ENCODE assay signal across 13 mouse cellular contexts in the genomic region with DNA sequence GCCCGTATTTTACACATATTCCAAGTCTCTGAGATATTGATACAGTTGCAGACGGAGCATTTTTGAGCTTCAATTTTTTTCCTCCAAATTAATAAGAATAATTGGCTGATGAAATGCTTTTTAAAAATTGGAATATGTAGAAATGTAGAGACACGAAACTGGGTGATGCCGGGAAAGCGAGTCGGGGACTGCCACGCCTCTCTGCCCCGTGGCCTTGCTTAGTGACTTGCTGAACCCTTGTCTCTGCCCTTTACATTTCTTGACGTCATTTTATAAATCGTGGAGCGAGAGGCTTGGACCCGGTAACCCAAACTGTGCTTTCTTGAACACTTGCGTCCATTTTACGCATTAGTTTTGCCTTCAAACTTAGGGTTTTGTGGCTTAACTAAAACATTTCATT.
"Had no signal": no experiment of that assay in that cellular context is flagged by ENCODE, and none has a peak within 500 bp of the region (broad histone marks: within the 10 kb centered on the region; RNA-seq: fewer than 3 reads in every experiment).

No protein-coding gene starts in this region.

- H3K36me3 ChIP-seq: heart, embryonic 13.5 days; heart, embryonic 15.5 days; hindbrain, embryonic 12.5 days; kidney, embryonic 15.5 days; limb, embryonic 13.5 days; limb, embryonic 15.5 days had no signal

- H3K27me3 ChIP-seq: heart, embryonic 13.5 days; heart, embryonic 15.5 days; hindbrain, embryonic 12.5 days; kidney, embryonic 15.5 days; limb, embryonic 13.5 days; limb, embryonic 15.5 days; liver, embryonic 12.5 days had no signal

- H3K9ac ChIP-seq: heart, embryonic 13.5 days; heart, embryonic 15.5 days; hindbrain, embryonic 12.5 days; hindbrain, embryonic 14.5 days; kidney, embryonic 15.5 days; limb, embryonic 13.5 days; limb, embryonic 15.5 days; liver, embryonic 12.5 days; liver, embryonic 14.5 days had no signal

- H3K9me3 ChIP-seq: heart, embryonic 10.5 days; heart, embryonic 13.5 days; heart, embryonic 15.5 days; hindbrain, embryonic 12.5 days; kidney, embryonic 15.5 days; limb, embryonic 13.5 days; limb, embryonic 15.5 days; liver, embryonic 12.5 days had no signal

- ATAC-seq: hindbrain, postnatal 0 days; intestine, embryonic 16.5 days; liver, embryonic 12.5 days had no signal

- H3K4me2 ChIP-seq: heart, embryonic 13.5 days; heart, embryonic 15.5 days; hindbrain, embryonic 12.5 days; hindbrain, embryonic 14.5 days; kidney, embryonic 15.5 days; limb, embryonic 13.5 days; limb, embryonic 15.5 days; liver, embryonic 12.5 days had no signal

- H3K27ac ChIP-seq: heart, embryonic 10.5 days; heart, embryonic 13.5 days; heart, embryonic 15.5 days; hindbrain, embryonic 12.5 days; hindbrain, embryonic 14.5 days; hindbrain, postnatal 0 days; kidney, embryonic 15.5 days; kidney, postnatal 0 days; limb, embryonic 13.5 days; limb, embryonic 15.5 days; liver, embryonic 12.5 days; liver, embryonic 14.5 days had no signal

- H3K4me3 ChIP-seq: heart, embryonic 10.5 days; heart, embryonic 13.5 days; heart, embryonic 15.5 days; hindbrain, embryonic 12.5 days; kidney, embryonic 15.5 days; limb, embryonic 13.5 days; limb, embryonic 15.5 days; liver, embryonic 12.5 days had no signal
